Mouse (Mus musculus): ENCODE measurements around the gene Fbln7.

Gene Fbln7

DNA sequence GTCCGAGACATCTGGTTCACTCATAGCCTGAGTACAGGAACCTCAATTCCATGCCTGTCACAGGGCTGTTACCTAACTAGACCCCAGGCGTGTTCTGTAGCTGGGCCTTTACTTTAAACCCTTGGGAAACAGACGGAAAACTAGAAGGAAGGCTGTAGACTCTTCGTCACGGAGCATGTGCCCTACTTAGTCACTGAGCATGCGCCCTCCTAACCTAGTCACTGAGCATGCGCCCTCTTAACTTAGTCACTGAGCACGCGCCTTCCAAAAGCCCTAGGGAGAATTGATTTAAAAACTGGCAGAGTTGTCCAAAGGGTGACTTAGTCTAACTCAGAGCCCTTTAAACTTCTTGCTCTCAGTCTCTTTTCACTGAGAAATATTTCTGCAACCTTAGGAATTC is at the start of gene Fbln7:
Fbln7 (plus strand) TSS at position 346 of the 400 bp plus-strand sequence.
- DNase-seq (ENCODE audit: low spot score in 2 of 2) = no peak

DNA sequence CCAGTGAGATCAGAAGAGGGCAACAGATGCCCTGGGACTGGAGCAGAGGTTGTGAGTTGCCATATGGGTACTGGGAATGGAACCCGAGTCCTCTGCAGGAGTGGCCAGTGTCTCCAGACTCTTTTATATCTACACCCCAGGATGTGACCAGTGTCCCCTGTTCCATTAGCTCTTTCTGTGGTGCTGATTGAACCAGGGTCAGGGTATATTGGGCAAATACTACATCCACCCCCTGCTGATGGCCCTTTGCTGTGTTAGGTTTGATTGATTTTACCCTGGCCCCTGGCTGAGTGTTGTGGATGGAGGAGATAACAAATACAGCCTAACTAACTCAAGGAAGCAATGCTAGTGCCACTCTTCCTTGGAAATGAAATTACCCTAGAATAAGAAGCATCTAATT is 46.5 kb upstream of the Fbln7 start:
- DNase-seq (ENCODE audit: low spot score in 2 of 2) = no peak

DNA sequence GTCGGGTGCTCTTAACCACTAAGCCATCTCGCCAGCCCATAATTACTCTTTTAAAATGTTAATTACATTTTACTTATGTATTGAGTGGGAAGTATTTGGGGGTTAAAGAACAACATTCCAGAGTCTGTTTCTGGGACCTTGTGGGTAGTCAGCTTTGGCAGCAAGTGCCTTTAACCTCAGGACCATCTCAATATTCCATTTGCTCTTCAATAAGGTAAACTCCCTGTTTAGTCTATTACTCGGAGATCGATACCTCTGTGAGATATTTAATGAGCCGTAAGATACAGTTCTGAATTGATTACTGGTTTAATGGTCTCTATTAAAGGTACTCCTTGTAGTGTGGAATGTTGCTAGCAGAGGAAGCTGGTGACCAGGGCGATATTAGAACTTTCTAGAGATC is 45.9 kb upstream of the Fbln7 start:
- no peak for DNase-seq (ENCODE audit: low spot score in 2 of 2)

DNA sequence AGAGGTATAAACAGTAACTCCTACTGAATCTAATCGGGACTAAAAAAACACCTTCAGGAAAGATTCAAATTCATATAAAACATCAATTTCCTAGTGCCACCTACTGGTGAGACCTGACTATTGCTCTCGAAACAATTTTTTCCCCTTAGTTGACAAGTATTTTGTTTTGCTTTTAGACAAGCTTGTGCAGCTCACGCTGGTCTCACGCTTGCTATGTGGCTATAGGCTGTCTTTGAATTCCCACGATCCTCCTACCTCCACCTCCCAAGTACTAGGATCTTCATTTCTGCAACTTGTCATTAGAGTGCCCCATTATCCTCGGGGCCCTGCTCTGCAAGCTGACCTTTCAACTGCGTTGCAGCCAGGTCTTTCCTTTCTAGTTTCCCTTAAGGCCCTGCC is 45.4 kb upstream of the Fbln7 start:
- peak in 1 of 2 experiments; percentile 64 for DNase-seq (ENCODE audit: low spot score in 2 of 2)

DNA sequence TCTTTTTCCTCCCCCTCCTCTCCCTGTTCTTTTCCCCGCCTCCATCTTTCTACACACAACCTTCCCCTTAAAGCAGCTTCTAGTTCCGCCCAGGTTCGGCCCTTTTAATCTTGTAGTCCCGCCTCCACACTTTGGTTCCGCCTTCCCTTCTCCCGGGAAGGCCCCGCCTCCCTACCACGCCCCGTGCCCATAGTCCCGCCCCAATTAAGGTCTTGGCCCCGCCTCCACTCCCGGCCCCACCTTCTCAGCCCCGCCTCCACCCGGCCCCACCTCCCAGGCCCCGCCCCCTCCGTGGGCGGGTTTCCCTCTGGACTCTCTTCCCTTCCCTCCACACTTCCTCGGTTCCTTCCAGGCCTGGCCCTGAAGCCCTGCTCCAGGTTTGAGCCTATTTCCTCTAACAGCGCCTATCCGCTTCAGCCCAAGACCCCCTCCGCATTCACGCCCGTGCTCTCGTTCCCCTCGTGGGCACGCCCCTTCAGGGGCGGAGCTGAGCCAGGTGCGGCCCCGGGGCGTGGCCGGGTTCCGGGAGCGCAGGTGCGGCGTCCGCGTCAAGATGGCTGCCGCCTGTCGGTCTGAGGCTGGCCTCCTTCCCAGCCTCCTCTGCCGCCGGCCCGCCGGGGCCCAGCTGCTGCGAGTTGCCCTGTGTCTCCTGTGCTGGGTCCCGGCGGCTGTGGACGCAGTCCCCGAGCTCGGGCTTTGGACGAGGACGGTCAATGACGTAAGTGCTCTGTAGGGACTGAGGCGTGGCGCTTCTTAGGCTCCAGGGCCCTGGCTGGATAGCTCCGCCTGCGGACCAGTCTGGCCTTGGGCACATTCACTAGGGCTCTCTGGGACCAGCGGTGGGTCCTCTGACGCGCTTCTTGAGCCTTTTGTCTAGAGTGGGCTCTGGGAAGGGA is 44.7 kb upstream of the Fbln7 start, which contains the start of gene Tmem87b:
Tmem87b (plus strand) TSS at position 333 of the 896 bp plus-strand sequence.
- DNase-seq (ENCODE audit: low spot score in 2 of 2) = peak; percentile 95 to 97

DNA sequence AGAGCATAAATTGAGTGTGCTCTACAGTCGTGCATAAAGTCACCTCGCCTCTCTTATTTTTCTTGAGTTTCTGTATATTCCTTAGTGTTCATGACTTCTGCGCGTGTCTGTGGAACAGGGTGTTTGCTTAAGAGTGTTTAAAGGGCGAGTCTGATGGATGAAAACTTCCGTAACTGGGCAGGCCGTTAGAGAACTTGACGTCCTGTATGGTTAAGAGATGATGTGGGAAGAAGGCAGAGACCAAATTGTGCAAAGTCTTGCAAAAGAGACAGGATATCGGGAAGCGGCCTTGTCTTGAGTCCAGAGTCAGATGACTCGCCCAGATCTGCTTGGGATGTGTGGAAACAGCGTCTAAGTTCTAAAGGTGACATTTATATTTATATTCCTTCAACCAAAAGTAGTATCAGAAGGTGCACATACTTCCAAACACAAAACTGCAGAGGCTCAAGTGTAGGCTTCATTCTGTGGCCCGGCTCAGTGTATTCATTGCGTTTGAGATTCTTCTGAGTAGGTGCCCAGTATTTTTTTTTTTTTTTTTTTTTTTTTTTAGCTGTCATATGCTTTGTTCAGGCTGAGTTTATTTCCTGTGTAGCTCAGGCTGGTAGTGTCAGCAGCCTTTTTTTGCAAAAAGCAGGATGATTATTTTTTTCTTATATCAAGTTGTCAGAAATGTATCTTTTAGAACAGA is 43.7 kb upstream of the Fbln7 start:
- peak; percentile 18 to 35 for DNase-seq (ENCODE audit: low spot score in 2 of 2)

DNA sequence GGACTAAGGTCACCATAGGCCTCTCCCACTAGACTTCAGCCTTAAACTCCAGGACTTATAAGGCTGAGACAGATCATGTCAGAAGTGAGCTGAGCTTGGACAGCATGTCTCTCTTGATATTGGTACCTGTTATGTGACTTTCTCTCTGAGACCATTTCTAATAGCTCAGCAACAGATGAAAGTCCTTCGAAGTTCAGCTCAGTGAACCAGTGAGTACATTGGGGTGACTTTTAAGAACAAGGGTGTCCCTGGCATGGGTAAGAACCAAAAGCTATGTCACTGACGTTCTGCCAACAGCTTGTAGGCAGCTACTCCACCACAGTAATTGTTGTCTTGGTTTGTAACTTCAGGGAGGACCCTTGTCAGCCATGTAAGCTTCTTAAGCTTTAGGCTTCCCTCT is 42.1 kb upstream of the Fbln7 start:
- DNase-seq (ENCODE audit: low spot score in 2 of 2) = no peak

DNA sequence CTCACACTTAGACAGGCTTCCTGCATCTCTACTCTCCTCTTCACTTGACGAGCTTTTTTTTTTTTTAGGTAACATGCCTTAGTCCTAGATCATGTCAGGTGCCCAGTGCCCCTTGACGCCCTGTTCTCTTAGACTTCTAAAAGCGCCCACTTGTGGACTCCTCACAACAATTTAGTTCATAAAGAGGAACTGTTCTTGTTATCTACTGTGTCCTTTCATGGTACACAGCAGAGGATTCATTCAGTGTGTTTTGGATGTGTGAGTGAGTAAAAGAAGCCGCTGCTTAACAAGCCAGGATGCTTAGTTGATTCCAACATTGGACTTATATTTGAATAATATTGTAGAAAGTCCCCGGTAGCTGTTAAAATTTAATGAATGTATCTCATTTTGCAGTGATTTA is 38.9 kb upstream of the Fbln7 start:
- no peak for DNase-seq (ENCODE audit: low spot score in 2 of 2)

DNA sequence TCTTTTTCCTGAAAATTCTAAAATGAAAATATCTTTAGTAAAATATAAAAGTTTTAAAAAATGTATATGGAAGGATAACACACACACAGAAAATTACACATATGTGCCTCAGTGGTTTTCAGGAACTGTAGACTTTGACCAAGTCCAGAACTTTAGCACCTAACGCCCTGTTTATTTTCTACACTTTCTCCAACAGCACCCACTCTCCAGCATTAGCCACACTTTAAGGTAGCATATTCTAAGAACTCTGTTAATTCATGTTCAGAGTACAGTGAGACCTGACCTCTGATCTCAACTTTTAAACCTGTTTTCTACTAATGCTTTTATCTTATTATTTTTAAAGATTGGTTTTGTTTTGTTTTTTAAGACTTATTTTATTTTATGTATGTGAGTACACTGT is 35.0 kb upstream of the Fbln7 start:
- DNase-seq (ENCODE audit: low spot score in 2 of 2) = no peak

DNA sequence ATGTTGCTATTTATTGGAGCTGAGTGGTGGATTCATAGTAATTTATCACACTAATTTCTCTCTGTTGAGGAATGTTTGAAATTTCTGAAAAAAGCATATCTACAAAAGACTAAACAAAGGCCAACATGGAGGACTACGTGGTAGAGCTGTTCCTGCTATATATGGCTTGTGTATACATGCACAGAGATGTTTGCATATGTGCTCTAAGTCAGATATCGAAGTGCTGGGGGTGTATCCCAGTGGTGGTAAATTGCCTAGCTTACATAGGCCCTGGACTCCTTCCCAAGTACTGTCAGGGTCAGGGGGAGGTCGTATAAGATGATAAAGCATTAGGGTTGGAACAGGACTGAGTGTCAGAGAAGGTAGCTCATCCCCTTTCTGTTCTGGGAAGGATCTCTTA is 30.2 kb upstream of the Fbln7 start:
- no peak for DNase-seq (ENCODE audit: low spot score in 2 of 2)

DNA sequence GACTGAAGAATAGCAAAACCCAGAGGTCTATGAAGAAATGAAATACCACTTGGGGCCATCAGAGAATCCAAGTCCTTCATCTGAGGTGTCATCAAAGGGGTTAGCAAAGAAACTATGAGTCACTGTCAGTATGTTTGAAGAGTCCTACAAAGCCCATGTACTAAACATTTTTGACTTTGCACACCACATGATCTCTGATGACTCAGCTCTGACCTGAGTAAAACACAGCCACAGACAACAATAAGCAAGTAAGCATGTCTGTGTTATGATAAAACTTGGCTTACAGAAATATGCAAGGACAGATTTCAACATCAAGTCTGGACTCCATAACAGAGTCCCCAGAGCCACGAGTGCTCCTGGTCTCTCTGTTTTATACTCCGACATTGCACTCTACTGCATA is 29.7 kb upstream of the Fbln7 start:
- DNase-seq (ENCODE audit: low spot score in 2 of 2) = no peak

DNA sequence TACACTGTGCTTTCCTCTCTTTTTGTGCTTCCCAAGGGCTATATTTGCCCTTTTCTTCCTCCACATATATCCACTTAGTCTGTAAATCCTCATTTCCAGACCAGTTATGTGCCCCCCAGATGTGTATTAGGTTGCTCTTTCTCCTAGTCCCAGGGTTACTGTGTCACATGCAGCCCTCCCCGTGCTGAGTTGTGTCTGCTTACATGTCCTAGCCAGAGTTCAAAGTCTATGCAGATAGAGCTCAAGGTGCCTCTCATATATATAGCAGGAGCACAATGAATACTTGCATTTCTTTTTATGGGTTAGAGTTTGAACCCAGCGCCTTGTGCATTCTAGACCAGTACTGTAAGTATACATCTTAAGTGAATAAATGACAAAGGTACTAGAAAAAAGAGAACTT is 29.3 kb upstream of the Fbln7 start:
- no peak for DNase-seq (ENCODE audit: low spot score in 2 of 2)

DNA sequence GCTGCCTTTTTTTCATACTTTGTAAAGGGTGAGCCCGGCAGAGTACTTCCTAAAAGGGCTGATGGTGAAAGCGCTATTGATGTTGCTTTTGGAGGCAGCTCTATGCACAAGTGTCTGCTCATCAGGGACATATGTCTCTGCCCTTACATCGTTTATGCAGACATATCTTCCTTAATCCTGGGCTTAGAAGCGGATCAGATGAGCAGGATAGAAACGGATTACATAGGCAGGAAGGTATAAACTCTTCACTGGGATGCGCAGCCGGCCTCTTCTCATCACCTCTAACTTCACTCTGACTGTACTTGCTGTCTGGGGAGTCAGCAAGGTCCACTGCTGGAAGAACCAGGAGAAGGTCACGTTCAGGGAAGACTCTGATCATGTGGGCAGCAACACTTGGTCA is 25.2 kb upstream of the Fbln7 start:
- no peak for DNase-seq (ENCODE audit: low spot score in 2 of 2)

DNA sequence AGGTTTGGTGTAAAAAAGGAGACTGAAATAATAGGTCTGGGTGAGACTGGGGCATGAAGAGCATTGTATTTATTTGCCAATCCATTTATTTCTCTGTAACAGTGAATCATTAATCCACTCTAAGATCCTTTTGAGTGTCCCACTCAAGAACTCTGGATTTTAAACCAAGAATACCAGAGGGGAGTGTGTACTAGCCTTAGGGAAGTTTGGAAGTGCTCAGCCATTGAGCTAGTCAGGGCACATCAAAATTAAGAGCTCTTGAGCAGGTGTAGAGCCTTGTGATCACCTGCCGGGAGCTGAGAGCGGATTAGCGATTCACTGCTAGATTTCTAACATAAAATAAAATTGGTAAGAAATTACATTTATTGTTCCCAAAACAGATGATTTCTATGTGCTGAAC is 24.2 kb upstream of the Fbln7 start:
- DNase-seq (ENCODE audit: low spot score in 2 of 2) = no peak

DNA sequence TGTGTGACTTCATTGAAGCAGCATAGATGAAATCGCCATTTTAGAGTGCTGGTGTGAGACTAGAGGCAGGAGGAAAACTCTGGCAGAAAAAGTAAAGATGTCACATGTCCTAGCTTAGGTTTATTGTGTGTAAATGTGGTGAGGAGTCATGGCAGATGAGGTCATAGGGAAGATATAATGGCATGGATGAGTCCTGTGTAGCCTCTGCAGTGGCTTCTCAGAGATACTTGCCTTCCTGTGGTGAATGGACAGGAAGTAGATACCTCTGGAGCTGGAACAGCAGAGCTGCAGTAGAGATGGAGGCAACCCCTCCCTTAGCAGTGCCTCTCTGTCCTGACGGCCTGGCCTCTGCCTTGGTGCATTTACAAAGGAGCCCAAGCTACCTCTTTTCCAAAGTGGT is 23.3 kb upstream of the Fbln7 start:
- DNase-seq (ENCODE audit: low spot score in 2 of 2) = no peak

DNA sequence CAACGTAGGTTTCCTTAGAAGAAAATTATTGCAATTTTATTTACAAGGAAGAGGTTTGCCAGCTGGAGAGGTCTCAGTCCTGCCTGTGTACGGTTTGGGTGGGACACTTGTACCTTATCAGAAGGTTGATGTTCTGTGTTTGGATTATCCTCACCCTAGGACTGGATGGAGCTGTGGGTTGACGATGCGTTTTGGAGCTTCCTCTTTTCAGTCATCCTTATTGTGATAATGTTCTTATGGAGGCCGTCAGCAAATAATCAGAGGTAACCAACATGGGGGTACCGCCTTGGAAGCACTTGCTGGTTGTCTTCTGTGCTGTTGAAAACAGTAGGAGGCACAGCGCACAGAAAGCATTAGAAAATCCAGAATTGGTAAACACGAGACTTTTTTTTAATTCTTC is 20.3 kb upstream of the Fbln7 start:
- DNase-seq (ENCODE audit: low spot score in 2 of 2) = no peak

DNA sequence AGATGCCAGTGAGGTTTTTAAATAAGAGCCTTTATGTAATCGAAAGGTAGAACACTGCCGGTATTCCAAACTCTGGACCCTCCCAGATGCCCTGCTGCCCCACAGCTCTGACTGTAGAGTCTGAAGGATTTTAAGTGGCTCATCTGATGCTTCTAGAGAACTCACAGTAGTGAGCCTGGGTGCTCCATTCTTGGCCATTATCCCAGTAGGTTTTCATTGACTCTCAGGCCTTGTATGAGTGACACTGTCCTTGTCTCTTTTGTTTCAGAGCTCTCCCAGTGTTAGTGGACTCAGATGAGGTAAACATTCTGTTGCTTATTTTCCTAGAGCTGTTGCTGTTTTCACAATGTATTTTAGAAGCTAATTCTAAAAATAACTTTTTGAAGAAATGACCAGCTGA is 12.7 kb upstream of the Fbln7 start:
- DNase-seq (ENCODE audit: low spot score in 2 of 2) = no peak

DNA sequence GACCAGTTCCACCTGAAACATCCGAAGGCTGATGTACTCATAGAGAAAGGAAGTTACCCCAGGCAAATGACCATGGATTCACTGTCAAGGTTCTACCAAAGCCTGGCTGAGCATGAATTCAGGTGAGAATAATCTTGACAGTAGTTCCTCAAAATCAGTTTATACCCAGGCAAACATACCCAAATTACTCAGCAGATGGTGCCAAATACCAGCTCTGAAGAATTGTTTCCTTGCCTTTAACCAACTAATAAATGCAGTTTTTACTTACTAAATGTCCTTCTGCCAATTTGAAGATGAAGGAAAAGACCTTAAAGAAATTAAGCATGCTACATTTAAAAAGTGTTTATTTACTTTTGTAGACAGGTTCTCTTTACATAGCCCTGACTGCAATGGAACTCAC is 6.1 kb upstream of the Fbln7 start:
- DNase-seq (ENCODE audit: low spot score in 2 of 2) = no peak

DNA sequence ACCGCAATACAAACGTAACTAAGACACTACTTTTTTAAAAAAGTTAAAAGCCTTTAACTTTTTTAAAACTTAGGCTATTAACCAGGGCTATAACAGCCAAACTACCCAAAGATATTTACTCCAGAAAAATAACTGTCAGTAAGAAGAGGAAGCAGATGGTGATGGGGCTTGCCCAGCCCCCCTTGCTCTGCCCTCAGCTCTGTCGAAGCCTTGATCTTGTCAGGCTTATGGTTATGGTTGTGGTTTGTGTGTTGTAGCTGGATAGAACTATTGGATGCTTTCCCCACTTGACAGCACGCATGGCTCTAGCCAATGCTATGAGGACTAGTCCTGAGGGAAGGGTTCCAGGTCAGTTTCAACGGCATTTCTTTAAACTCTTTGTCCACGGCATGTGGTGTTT is 3.8 kb upstream of the Fbln7 start:
- DNase-seq (ENCODE audit: low spot score in 2 of 2) = no peak

DNA sequence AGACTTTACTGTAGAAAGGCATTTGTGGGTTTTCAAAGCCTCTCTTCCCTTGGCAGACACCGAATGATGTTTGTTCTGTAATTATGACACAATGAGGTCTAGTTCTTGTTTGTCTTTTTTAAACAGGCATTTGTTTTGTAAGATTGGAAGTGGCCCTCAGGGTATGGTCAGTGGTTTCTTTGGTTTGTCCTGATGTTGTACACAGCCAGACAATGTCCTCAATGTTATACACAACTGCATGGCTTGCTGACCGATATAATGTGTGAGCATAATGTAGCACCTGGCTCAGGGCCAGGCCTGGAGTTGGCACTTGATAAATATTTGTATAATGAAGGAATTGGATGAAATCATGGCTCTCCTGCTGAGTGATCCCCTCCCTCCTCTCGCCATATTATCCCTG is 2.9 kb upstream of the Fbln7 start:
- no peak for DNase-seq (ENCODE audit: low spot score in 2 of 2)

DNA sequence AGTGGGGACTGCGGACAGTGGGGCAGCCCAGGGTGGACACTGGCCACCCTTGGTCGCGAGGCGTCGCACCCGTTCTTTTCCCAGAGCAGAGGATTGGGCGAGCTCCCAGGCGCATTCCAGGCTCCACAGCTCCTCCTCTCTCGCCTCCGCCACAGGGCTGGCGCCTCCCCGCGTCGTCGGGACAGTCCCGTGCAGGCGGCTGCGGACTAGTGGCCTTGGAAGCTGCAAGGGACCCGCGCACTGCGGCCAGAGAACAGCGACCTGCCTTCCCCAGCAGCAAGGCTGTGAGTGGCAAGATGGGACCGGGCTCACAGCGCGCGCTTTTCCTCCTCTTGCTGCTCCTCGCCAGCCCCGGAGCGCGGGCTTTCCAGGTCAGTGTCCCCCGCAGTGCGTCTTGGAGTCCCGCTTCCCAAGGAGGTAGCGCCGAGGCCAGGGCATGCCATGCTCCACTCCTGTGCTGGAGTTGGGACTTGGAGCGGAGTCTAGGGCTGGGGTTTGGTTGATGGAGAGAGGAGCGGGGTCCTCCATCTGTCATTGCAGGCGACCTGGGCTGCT is 1.1 kb downstream of the Fbln7 start:
- peak; percentile 2 to 25 for DNase-seq (ENCODE audit: low spot score in 2 of 2)

DNA sequence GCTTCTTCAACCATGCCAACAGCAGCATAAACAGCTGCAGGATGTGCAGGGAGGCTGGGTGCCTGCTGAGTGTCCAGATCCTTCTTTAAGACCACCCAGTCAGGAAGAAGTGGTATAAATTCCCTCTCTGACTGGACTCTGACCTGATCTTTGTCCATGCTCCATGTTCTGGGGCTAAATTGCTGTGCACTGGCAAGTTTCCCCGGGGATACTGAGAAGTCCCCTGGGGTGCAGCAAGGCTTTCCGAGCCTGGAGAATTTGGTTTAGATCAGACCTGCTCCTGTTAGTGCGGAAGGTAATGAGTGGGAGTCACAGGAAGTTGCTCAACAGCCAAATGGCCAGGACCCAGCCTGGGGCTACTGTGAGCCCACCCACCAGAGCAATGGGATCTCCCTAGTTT is 2.3 kb downstream of the Fbln7 start:
- no peak for DNase-seq (ENCODE audit: low spot score in 2 of 2)

DNA sequence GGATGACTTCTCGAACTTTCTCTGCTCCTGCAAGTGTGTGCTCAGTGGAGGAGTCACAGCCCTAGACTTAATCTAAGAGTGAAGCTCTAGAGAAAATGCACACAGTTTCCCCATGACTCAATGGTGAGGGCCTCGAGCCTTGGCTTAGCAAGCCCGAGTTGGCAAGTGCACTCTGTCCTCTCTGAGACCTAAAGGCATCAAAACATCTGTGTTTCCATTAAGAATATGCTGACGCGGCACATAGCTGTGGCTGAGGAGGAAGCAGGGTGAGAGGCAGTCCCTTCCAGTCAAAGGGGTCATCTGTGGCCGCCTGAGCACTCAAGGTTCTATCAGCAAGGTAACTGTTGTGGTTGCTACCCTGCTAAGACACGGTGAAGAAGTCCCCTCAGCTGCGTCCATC is 8.9 kb downstream of the Fbln7 start:
- DNase-seq (ENCODE audit: low spot score in 2 of 2) = no peak
